Mouse (Mus musculus): ENCODE data around the gene Hydin. TPM values are rescaled to one million over a fixed set of nuclear protein-coding genes. Genes with fewer than 3 reads are reported as not detected.

Hydin gene
- total and polyA plus RNA-seq, 3 experiments = not detected

GRCm38 (mm10) chr8:110312715-110313114, 45.9 kb downstream of the Hydin start:
- Histone ChIP-seq H3K9ac (ENCODE audit: control insufficient read depth, low read depth, low read length, poor library complexity, severe bottlenecking) (no peak overlapping the region), H3K9me3 (replicated peaks; ENCODE audit: insufficient read depth, low read length) (no peaks in the 10 kb centered on the region), H3K36me3 (ENCODE audit: control insufficient read depth in 1 of 2, insufficient read depth in 2 of 2, low read length in 2 of 2) (no peaks in the 10 kb centered on the region), H3K27me3 (ENCODE audit: control insufficient read depth in 1 of 2, insufficient read depth in 2 of 2, low read length in 2 of 2) (no peaks in the 10 kb centered on the region), H3K4me3 (ENCODE audit: control insufficient read depth in 1 of 2, insufficient read depth in 1 of 2, low read depth in 2 of 2, low read length in 2 of 2) (no peak overlapping the region), H3K27ac (ENCODE audit: control insufficient read depth, low read depth, low read length) (no peak overlapping the region), H3K79me2 (ENCODE audit: control insufficient read depth, insufficient read depth, low read length, poor library complexity) (no peaks in the 10 kb centered on the region), H3K4me1 (ENCODE audit: control insufficient read depth in 1 of 2, insufficient read depth in 2 of 2, low read length in 2 of 2) (no peaks in the 10 kb centered on the region)
- no peak for DNase-seq (ENCODE audit: low read depth, low spot score)
- no peak for TF ChIP-seq GATA1 (IDR thresholded peaks at IDR 0.05; ENCODE audit: low read depth, low read length)
- no peak for TF ChIP-seq RCOR1 (IDR thresholded peaks at IDR 0.05; ENCODE audit: low read depth, low read length)

DNA sequence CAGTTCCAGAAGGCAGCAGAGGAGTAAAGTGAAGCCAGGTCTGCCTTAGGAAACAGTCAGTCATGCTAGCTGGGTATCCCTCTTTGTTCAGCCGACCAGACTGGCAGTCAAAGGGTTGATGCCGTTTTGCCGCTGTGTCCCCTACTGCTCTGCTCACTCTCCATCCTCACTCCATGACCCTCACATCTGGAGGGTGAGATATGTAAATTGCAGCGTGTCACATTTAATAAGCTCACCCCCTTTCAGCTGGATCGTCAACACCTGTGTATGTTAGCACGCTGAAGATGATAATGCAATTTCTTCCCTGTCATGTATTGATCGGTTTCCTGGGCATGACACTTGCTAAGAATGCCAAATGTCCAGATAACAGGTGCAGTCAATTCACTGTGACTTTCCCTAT, 49.0 kb downstream of the Hydin start:
- no peaks in the 10 kb centered on the region for H3K27me3 ChIP-seq (ENCODE audit: control insufficient read depth in 1 of 2, insufficient read depth in 2 of 2, low read length in 2 of 2)
- H3K27ac ChIP-seq (ENCODE audit: control insufficient read depth, low read depth, low read length) = no peak overlapping the region
- no peak overlapping the region for H3K9ac ChIP-seq (ENCODE audit: control insufficient read depth, low read depth, low read length, poor library complexity, severe bottlenecking)
- no peaks in the 10 kb centered on the region for H3K4me1 ChIP-seq (ENCODE audit: control insufficient read depth in 1 of 2, insufficient read depth in 2 of 2, low read length in 2 of 2)
- TF ChIP-seq POLR2A (IDR thresholded peaks at IDR 0.05; ENCODE audit: control insufficient read depth in 1 of 2, insufficient read depth in 1 of 2, low read depth in 1 of 2, low read length in 2 of 2, poor library complexity in 1 of 2) (no peak), HCFC1 (IDR thresholded peaks at IDR 0.05; ENCODE audit: low read depth, low read length) (no peak), POLR2AphosphoS2 (IDR thresholded peaks at IDR 0.05; ENCODE audit: low read length) (no peak), GATA1 (IDR thresholded peaks at IDR 0.05; ENCODE audit: low read depth, low read length) (no peak), EP300 (IDR thresholded peaks at IDR 0.05; ENCODE audit: low read depth in 1 of 2, low read length in 2 of 2) (no peak), ELF1 (IDR thresholded peaks at IDR 0.05; ENCODE audit: low read depth, low read length) (no peak), POLR2AphosphoS5 (IDR thresholded peaks at IDR 0.05; ENCODE audit: borderline replicate concordance, low read depth, low read length) (no peak), TCF12 (IDR thresholded peaks at IDR 0.05; ENCODE audit: low read depth, low read length) (no peak), NELFE (IDR thresholded peaks at IDR 0.05; ENCODE audit: low read depth, low read length) (no peak), E2F4 (IDR thresholded peaks at IDR 0.05; ENCODE audit: borderline replicate concordance, low read depth, low read length) (no peak), MEF2A (IDR thresholded peaks at IDR 0.05; ENCODE audit: extremely low read depth, insufficient replicate concordance, low read depth, low read length, poor library complexity, severe bottlenecking) (no peak), MAX (IDR thresholded peaks at IDR 0.05; ENCODE audit: low read length) (no peak)
- no peaks in the 10 kb centered on the region for H3K36me3 ChIP-seq (ENCODE audit: control insufficient read depth in 1 of 2, insufficient read depth in 2 of 2, low read length in 2 of 2)
- H3K79me2 ChIP-seq (ENCODE audit: control insufficient read depth, insufficient read depth, low read length, poor library complexity) = no peaks in the 10 kb centered on the region
- no peaks in the 10 kb centered on the region for H3K9me3 ChIP-seq (replicated peaks; ENCODE audit: insufficient read depth, low read length)
- no peak for DNase-seq (ENCODE audit: low read depth, low spot score)
- H3K4me3 ChIP-seq (ENCODE audit: control insufficient read depth in 1 of 2, insufficient read depth in 1 of 2, low read depth in 2 of 2, low read length in 2 of 2) = no peak overlapping the region

- Histone ChIP-seq H3K79me2 (ENCODE audit: control insufficient read depth, insufficient read depth, low read length, poor library complexity) (no peaks in the 10 kb centered on the region), H3K9ac (ENCODE audit: control insufficient read depth, low read depth, low read length, poor library complexity, severe bottlenecking) (no peak overlapping the region), H3K9me3 (replicated peaks; ENCODE audit: insufficient read depth, low read length) (no peaks in the 10 kb centered on the region), H3K4me3 (ENCODE audit: control insufficient read depth in 1 of 2, insufficient read depth in 1 of 2, low read depth in 2 of 2, low read length in 2 of 2) (no peak overlapping the region), H3K27me3 (ENCODE audit: control insufficient read depth in 1 of 2, insufficient read depth in 2 of 2, low read length in 2 of 2) (no peaks in the 10 kb centered on the region), H3K36me3 (ENCODE audit: control insufficient read depth in 1 of 2, insufficient read depth in 2 of 2, low read length in 2 of 2) (no peaks in the 10 kb centered on the region), H3K27ac (ENCODE audit: control insufficient read depth, low read depth, low read length) (no peak overlapping the region), H3K4me1 (ENCODE audit: control insufficient read depth in 1 of 2, insufficient read depth in 2 of 2, low read length in 2 of 2) (no peaks in the 10 kb centered on the region)
- TF ChIP-seq CTCF (IDR thresholded peaks at IDR 0.05 in 2 of 3, conservative IDR thresholded peaks at IDR 0.05 in 1 of 3; ENCODE audit: control insufficient read depth in 1 of 3, insufficient read depth in 1 of 3, low read depth in 2 of 3, low read length in 3 of 3, poor library complexity in 1 of 3, severe bottlenecking in 1 of 3) (no peak), TCF12 (IDR thresholded peaks at IDR 0.05; ENCODE audit: low read depth, low read length) (no peak), POLR2A (IDR thresholded peaks at IDR 0.05; ENCODE audit: control insufficient read depth in 1 of 2, insufficient read depth in 1 of 2, low read depth in 1 of 2, low read length in 2 of 2, poor library complexity in 1 of 2) (no peak), BHLHE40 (IDR thresholded peaks at IDR 0.05; ENCODE audit: borderline replicate concordance, low read depth, low read length) (no peak), E2F4 (IDR thresholded peaks at IDR 0.05; ENCODE audit: borderline replicate concordance, low read depth, low read length) (no peak), MEF2A (IDR thresholded peaks at IDR 0.05; ENCODE audit: extremely low read depth, insufficient replicate concordance, low read depth, low read length, poor library complexity, severe bottlenecking) (no peak), ZMIZ1 (IDR thresholded peaks at IDR 0.05; ENCODE audit: low read depth, low read length) (no peak), MAZ (IDR thresholded peaks at IDR 0.05; ENCODE audit: low read depth, low read length) (no peak)
- no peak for DNase-seq (ENCODE audit: low read depth, low spot score)
Measured at GRCm38 (mm10) chr8:110319586-110319985, 52.8 kb downstream of the Hydin start.

All from MEL (cell line).